Mouse (Mus musculus) midbrain, embryonic 10.5 days (tissue): ENCODE measurements around the gene Olfr519. TPM values are rescaled to one million over a fixed set of nuclear protein-coding genes. Genes with fewer than 3 reads are reported as not detected.

Experiments used
- DNase-seq: peaks from one replicate; pipeline ENCODE4 v3.0.0-alpha.2; 2017; ENCODE audit warnings: low spot score
- H3K27ac ChIP-seq: fragments of 300-500 bp; sonication (generic); replicated peaks from 2 replicates; pipeline ENCODE4 v1.5.1; 2016; ENCODE audit warnings: mild to moderate bottlenecking
- H3K27me3 ChIP-seq: fragments of 300-500 bp; sonication (generic); 2 replicates; pipeline ENCODE4 v1.6.1; 2016; ENCODE audit warnings: low read depth, mild to moderate bottlenecking; ENCODE audit not compliant: poor library complexity, severe bottlenecking
- H3K36me3 ChIP-seq: fragments of 300-500 bp; sonication (generic); 2 replicates; pipeline ENCODE4 v1.6.1; 2016; ENCODE audit warnings: mild to moderate bottlenecking, moderate library complexity
- H3K4me1 ChIP-seq: fragments of 300-500 bp; sonication (generic); 2 replicates; pipeline ENCODE4 v1.6.1; 2016
- H3K4me3 ChIP-seq: fragments of 300-500 bp; sonication (generic); 2 replicates; pipeline ENCODE4 v1.5.1; 2016; ENCODE audit warnings: mild to moderate bottlenecking, moderate library complexity
- H3K9me3 ChIP-seq: fragments of 300-500 bp; sonication (generic); replicated peaks from 2 replicates; pipeline ENCODE4 v1.6.1; 2016; ENCODE audit warnings: mild to moderate bottlenecking
- whole genome bisulfite sequencing: fragments of 180-500 bp; shearing (Covaris S2); methylation state at CpG from one replicate; pipeline ENCODE4 v1.1.7; 2016; 5-methylcytosine and 5-hydroxymethylcytosine counted together
- polyA plus RNA-seq: library from polyadenylated mRNA; unstranded; fragments of >200 nt; fragmentation: Nextera tagmentation; extraction: Ambion mirVana; gene quantifications from 2 replicates; pipeline ENCODE4 v1.2.1, GENCODE M21; 2016

Gene Olfr519
- not detected in 2 replicates for polyA plus RNA-seq

DNA sequence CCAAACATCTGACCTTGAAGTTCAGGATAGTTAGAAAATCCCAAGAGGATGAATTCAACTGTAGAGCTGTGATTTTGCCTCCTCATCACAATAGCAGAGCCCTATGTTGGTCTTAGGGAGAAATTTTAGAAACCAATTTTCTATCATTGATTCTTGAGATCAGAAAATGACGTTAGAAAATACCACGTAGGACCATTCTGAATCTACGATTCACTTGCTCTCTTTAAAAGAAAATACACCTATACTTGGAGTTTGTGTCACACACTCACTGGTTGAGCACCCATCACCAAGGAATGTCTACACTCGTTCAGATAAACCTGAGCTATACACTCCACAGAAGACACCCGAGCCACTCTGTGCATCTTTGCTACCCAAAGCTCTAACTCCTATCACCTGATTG lies at the start of gene Olfr519:
Gene Olfr519, minus strand, starts transcription at position 101 of the 400 bp plus-strand sequence.
- Histone ChIP-seq H3K9me3 (no peaks in the 10 kb centered on the region), H3K4me3 (no peak within 1 kb of the TSS), H3K36me3 (no peaks in the 10 kb centered on the region), H3K27me3 (no peaks in the 10 kb centered on the region), H3K27ac (no peak within 1 kb of the TSS), H3K4me1 (no peaks in the 10 kb centered on the region)
- WGBS = 89% methylated on average over 5 of the region's 5 CpGs
- DNase-seq = no peak

DNA sequence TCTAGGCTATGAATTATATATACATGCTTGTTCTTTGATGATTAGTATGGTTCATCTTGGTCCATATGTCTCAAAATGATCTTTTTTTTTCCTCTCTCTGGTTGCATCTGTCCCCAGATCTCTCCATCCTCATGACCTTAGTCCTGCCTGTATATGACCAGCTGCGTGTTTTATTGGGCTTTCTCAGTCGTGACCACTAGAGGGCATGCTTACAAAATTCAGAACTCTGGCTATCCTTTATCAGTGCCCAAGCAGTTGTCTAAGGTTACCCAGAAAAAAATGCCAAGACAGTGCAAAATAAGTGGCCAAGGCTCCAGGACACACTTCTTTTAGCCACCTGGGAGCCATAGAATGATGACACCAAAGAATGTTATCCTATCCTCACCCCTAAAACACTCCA lies 49.8 kb upstream of the Olfr519 start:
- peaks cover 72% of the 10 kb centered on the region for H3K36me3 ChIP-seq

GRCm38 (mm10) chr7:108941466-108941865 lies 47.2 kb upstream of the Olfr519 start:
- WGBS = 93% methylated on average over 9 of the region's 9 CpGs
- no peak overlapping the region for H3K27ac ChIP-seq
- H3K4me3 ChIP-seq = no peak overlapping the region
- peaks cover 98% of the 10 kb centered on the region for H3K36me3 ChIP-seq
- H3K4me1 ChIP-seq = no peaks in the 10 kb centered on the region
- no peaks in the 10 kb centered on the region for H3K9me3 ChIP-seq
- no peak for DNase-seq
- no peaks in the 10 kb centered on the region for H3K27me3 ChIP-seq

More for the DNA sequence above, 49.8 kb upstream of the Olfr519 start:
- Histone ChIP-seq H3K9me3 (no peaks in the 10 kb centered on the region), H3K4me3 (no peak overlapping the region), H3K27me3 (peaks cover 7% of the 10 kb centered on the region), H3K4me1 (peaks cover 6% of the 10 kb centered on the region), H3K27ac (no peak overlapping the region)
- 3% methylated on average over 2 of the region's 2 CpGs for WGBS
- DNase-seq = peak; percentile 42

DNA sequence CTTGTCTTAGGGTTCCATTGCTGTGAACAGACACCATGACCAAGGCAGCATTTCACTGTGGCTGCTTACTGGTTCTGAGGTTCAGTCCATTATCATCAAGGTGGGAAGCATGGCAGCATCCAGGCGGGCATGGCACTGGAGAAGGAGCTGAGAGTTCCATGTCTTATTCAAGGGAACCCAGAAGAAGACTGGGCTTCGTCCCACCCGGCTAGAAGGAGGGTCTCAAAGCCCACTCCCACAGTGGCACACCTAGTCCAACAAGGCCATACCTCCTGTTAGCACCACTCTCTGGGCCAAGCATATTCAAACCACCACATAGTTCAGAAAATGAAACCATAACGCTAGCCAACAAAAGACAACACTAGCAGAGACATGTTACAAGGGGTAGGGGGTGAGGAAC lies 42.4 kb upstream of the Olfr519 start:
- Histone ChIP-seq H3K4me3 (no peak overlapping the region), H3K9me3 (no peaks in the 10 kb centered on the region), H3K27ac (no peak overlapping the region), H3K27me3 (no peaks in the 10 kb centered on the region), H3K4me1 (peaks cover 14% of the 10 kb centered on the region), H3K36me3 (peaks cover 61% of the 10 kb centered on the region)
- no peak for DNase-seq
- WGBS = 90% methylated on average over 4 of the region's 4 CpGs

DNA sequence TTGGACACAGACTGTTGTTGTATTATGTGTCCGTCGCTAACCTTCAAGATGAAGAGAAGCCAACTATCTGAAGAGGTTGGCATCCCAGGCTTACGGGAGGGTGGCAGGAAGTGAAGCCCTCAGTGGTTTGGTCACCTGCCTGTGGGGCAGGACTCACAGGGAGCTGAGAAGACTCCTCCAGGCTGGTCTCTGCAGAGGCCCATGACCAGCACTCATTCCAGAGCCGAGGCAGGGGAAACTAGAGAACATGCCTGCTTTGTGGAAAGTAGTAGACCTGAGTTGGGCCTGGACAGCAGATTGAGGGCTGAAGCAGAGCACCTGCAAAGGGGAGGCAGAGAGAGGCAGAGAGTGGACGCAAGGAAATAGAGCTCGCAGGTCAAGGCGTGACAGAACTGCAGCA lies 41.2 kb upstream of the Olfr519 start:
- WGBS = 89% methylated on average over 7 of the region's 7 CpGs
- peak overlapping the region; percentile 99 for H3K4me3 ChIP-seq
- H3K27me3 ChIP-seq = no peaks in the 10 kb centered on the region
- H3K27ac ChIP-seq = no peak overlapping the region
- peaks cover 50% of the 10 kb centered on the region for H3K36me3 ChIP-seq
- H3K4me1 ChIP-seq = peaks cover 14% of the 10 kb centered on the region
- DNase-seq = no peak
- no peaks in the 10 kb centered on the region for H3K9me3 ChIP-seq

- peaks cover 14% of the 10 kb centered on the region for H3K4me1 ChIP-seq
- no peaks in the 10 kb centered on the region for H3K9me3 ChIP-seq
- no peaks in the 10 kb centered on the region for H3K27me3 ChIP-seq
- no peak for DNase-seq
- WGBS = 11% methylated on average over 8 of the region's 8 CpGs
- peak overlapping the region; percentile 96 for H3K27ac ChIP-seq
- peak overlapping the region; percentile 99 for H3K4me3 ChIP-seq
- peaks cover 44% of the 10 kb centered on the region for H3K36me3 ChIP-seq
Observed at GRCm38 (mm10) chr7:108934836-108935235, 40.6 kb upstream of the Olfr519 start.

GRCm38 (mm10) chr7:108933794-108934731 lies 39.8 kb upstream of the Olfr519 start, which contains the start of gene Eif3f:
Gene Eif3f (plus strand): TSS chr7:108934417.
- Histone ChIP-seq H3K27me3 (no peaks in the 10 kb centered on the region), H3K9me3 (no peaks in the 10 kb centered on the region), H3K36me3 (peaks cover 36% of the 10 kb centered on the region), H3K27ac (peak within 1 kb of the TSS; percentile 96), H3K4me3 (peak within 1 kb of the TSS; percentile 99), H3K4me1 (peaks cover 14% of the 10 kb centered on the region)
- peak; percentile 90 for DNase-seq
- 3% methylated on average over 50 of the region's 50 CpGs for WGBS

DNA sequence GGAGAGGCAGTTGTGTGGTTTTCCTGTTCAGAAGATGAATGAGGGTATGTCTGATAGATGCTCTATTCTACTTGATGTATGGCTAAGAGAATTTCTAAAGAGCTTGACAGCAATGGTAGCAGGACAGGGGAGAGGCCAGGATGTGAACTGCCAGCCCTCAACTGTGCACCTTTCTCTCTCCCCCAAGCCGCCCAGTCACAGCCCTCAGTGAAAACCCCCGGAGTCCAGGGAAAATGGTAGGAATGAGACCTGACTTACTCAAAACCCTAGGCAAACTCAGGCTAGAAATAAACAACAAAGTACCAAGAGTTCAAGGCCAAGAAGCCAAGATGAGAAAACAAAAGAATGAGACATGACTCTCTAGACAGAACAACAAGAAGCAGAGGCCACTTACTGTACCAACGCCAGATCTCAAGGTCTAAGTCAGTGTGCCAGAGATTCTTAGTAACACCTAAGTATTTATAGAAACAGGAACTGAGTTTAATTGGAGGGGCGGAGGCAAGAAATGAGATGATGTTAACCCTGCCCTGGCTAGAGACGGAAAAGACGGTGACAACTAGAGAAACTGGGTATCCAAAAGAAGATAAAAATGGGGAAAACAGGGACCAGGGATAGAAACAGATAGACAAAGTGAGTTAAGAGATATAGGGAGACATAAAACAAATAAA lies 35.6 kb upstream of the Olfr519 start, which contains the start of gene Nlrp10:
Gene Nlrp10, minus strand, starts transcription at position 453 of the 668 bp plus-strand sequence.
- Histone ChIP-seq H3K36me3 (no peaks in the 10 kb centered on the region), H3K27me3 (no peaks in the 10 kb centered on the region), H3K4me3 (no peak within 1 kb of the TSS), H3K9me3 (no peaks in the 10 kb centered on the region), H3K4me1 (peaks cover 1% of the 10 kb centered on the region), H3K27ac (no peak within 1 kb of the TSS)
- 86% methylated on average over 6 of the region's 6 CpGs for WGBS
- DNase-seq = no peak

DNA sequence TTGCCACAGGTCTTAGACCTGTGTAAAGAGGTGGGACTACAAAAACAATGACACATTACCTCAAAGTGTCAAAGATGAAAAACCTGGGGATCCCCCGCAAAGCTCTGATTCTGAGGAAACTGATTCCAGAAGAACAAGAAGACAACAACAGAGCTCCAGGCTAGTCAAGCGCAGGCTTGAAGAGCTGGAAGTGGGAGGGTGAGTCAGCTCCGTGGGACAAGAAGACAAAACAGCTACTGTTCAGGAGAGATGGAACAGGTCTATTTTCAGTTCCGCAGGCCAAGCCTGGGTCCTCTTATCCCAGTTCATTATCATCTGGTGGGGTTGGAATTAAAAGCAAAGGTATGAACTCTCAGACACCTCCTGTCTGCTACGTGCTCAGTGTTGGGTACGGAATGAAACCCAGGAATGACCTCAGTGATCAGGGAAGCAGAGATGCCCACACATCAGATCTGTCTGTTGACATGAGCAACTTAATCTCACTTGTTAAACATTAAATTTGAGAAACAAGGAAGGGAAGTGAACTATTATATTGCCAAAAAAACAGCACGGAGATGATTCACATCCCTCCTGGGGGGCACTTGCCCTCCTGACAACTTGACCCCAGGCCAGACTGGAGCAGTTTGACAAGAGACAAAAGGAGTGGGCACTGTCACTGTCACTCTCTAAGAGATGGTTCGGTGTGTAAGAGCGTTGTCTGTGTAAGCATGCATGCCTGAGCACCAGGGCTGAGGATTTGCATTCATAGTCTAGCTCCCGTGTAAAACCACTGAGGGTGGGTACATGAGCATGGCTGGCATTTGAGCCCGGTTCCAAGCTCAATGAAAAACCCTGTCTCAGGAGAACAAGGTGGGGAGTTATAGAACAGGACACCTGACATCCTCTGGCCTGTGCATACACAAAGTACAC lies 34.3 kb upstream of the Olfr519 start:
- Histone ChIP-seq H3K27me3 (no peaks in the 10 kb centered on the region), H3K4me3 (no peak overlapping the region), H3K4me1 (no peaks in the 10 kb centered on the region), H3K27ac (no peak overlapping the region), H3K36me3 (no peaks in the 10 kb centered on the region), H3K9me3 (no peaks in the 10 kb centered on the region)
- DNase-seq = no peak
- WGBS = 85% methylated on average over 11 of the region's 11 CpGs

DNA sequence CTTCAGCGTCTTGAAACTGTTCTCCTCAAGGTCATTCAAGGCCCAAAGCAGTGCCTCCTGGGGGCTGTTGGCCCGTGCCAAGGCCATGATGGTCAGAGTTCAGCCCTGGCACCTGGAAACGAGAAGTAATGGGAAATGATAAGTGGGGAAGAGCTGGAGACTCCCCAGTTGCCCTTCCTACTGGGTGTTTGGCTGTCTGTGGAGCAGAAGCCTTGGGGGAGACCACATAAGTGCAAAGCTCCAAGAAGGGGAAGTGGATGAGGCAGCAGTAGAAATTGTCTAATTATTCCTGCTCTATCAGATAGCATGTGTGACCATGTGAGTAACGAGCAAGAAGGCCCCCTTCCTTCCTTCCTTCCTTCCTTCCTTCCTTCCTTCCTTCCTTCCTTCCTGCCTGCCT lies 32.8 kb upstream of the Olfr519 start:
- H3K27ac ChIP-seq = no peak overlapping the region
- 77% methylated on average over 4 of the region's 4 CpGs for WGBS
- no peaks in the 10 kb centered on the region for H3K4me1 ChIP-seq
- no peaks in the 10 kb centered on the region for H3K36me3 ChIP-seq
- H3K9me3 ChIP-seq = no peaks in the 10 kb centered on the region
- H3K4me3 ChIP-seq = no peak overlapping the region
- no peaks in the 10 kb centered on the region for H3K27me3 ChIP-seq
- DNase-seq = no peak

GRCm38 (mm10) chr7:108903969-108904368 lies 9.7 kb upstream of the Olfr519 start:
- Histone ChIP-seq H3K36me3 (no peaks in the 10 kb centered on the region), H3K9me3 (no peaks in the 10 kb centered on the region), H3K27ac (no peak overlapping the region), H3K27me3 (no peaks in the 10 kb centered on the region), H3K4me1 (no peaks in the 10 kb centered on the region), H3K4me3 (no peak overlapping the region)
- DNase-seq = no peak
- 91% methylated on average over 2 of the region's 2 CpGs for WGBS

GRCm38 (mm10) chr7:108884906-108885305 lies 9.3 kb downstream of the Olfr519 start, which contains the start of gene Olfr518:
Gene Olfr518 (minus strand): TSS chr7:108885006.
- 84% methylated on average over 4 of the region's 4 CpGs for WGBS
- H3K9me3 ChIP-seq = no peaks in the 10 kb centered on the region
- no peak for DNase-seq
- H3K4me3 ChIP-seq = no peak within 1 kb of the TSS
- H3K27ac ChIP-seq = no peak within 1 kb of the TSS
- H3K27me3 ChIP-seq = no peaks in the 10 kb centered on the region
- H3K4me1 ChIP-seq = no peaks in the 10 kb centered on the region
- H3K36me3 ChIP-seq = no peaks in the 10 kb centered on the region
